Comparison of ENCODE assay signal across 8 mouse cellular contexts in the genomic region with DNA sequence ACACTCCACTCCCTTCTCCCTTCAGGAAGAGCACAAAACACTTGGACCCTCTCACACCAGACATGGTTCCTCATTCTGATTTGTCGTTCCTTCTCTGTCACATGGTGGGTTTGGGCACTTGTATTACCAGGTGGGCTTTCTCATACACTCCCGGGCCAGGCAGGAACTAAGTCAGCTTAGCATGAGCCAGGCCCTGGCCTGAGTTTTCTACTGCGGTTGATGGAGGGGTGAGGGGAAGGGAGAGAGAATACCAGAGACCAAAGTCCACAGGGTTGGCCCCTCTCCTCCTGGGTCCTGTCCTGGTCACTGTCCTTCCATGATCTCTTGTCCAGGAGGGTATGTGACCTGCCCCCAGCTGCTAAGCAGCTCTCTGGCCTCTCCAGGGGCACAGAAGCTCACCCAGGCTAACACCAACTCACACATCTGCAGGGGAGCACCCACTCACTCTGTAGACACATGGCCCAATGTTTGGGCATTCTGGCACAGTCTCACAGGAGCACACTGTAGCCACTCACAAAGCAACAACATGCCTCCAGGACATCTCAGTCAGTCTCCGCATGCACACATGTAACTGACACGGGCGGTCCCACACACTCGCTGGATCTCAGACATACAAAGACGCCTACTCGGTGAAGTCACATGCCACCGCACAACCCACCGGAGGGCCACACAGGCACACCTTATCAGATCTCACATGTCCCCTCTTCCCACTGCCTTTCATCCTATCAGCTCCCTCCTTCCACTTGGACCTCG. TPM values are rescaled to one million over a fixed set of nuclear protein-coding genes. Genes with fewer than 3 reads are reported as not detected.
A peak's percentile ranks its signal among the peaks of the same experiment; 100 is the strongest.
DNase-seq lines count a peak whose midpoint lies in the region; ATAC-seq and TF ChIP-seq lines count a peak whose summit lies in the region.

No protein-coding gene starts in this region.

- peaks cover 6% of the 10 kb centered on the region; the same call in 1 of the 2 replicates for H3K4me1 ChIP-seq in spleen, adult 2 months (ENCODE audit: control insufficient read depth, insufficient read depth, insufficient read length)
- H3K4me1 ChIP-seq in embryonic facial prominence, embryonic 11.5 days (ENCODE audit: control insufficient read depth, insufficient read depth, low read length): peaks cover 6% of the 10 kb centered on the region
- peaks cover 53% of the 10 kb centered on the region for H3K4me1 ChIP-seq in hindbrain, embryonic 12.5 days
- H3K4me1 ChIP-seq in midbrain, embryonic 15.5 days: peaks cover 55% of the 10 kb centered on the region

- no peak for ATAC-seq in embryonic facial prominence, embryonic 11.5 days (replicated peaks; ENCODE audit: insufficient number of reproducible peaks, low FRiP score, low TSS enrichment, low read depth)
- 0 out of 2 replicates have a peak, but pooled peaks have one; percentile 0 for ATAC-seq in hindbrain, embryonic 12.5 days (ENCODE audit: low FRiP score)
- ATAC-seq in midbrain, embryonic 15.5 days (replicated peaks): no peak

- H3K9me3 ChIP-seq in embryonic facial prominence, embryonic 11.5 days (replicated peaks; ENCODE audit: control insufficient read depth, low read length): no peaks in the 10 kb centered on the region
- no peaks in the 10 kb centered on the region for H3K9me3 ChIP-seq in hindbrain, embryonic 12.5 days (replicated peaks)
- no peaks in the 10 kb centered on the region for H3K9me3 ChIP-seq in midbrain, embryonic 15.5 days

- no peak for TF ChIP-seq CTCF in spleen, adult 2 months (IDR thresholded peaks at IDR 0.05; ENCODE audit: extremely low read depth, insufficient read depth, insufficient read length, insufficient replicate concordance)

- H3K36me3 ChIP-seq in spleen, adult 2 months (ENCODE audit: control insufficient read depth, insufficient read depth, low read length): peaks cover 5% of the 10 kb centered on the region; the same call in 1 of the 2 replicates
- peaks cover 5% of the 10 kb centered on the region; the same call in 1 of the 2 replicates for H3K36me3 ChIP-seq in embryonic facial prominence, embryonic 11.5 days (replicated peaks; ENCODE audit: control insufficient read depth, insufficient read depth, low read depth, low read length)
- H3K36me3 ChIP-seq in hindbrain, embryonic 12.5 days: peaks cover 21% of the 10 kb centered on the region
- peaks cover 20% of the 10 kb centered on the region; the same call in 1 of the 2 replicates for H3K36me3 ChIP-seq in midbrain, embryonic 15.5 days (replicated peaks)

- DNase-seq in spleen, adult 2 months (ENCODE audit: low read depth in 1 of 2, low spot score in 2 of 2): no peak
- no peak for DNase-seq in spleen, postnatal 10 days (ENCODE audit: low spot score in 2 of 2)
- DNase-seq in embryonic facial prominence, embryonic 11.5 days (ENCODE audit: low spot score): no peak
- peak; percentile 57 to 59 for DNase-seq in layer of hippocampus, postnatal 36 days
- DNase-seq in gastrocnemius, postnatal 4 days (ENCODE audit: low spot score in 2 of 2): no peak
- DNase-seq in Muller cell, postnatal 12 days (ENCODE audit: inconsistent ontology term): no peak

- H3K9ac ChIP-seq in embryonic facial prominence, embryonic 11.5 days (replicated peaks; ENCODE audit: low read length): peak overlapping the region; percentile 98
- H3K9ac ChIP-seq in hindbrain, embryonic 12.5 days: peak overlapping the region; percentile 100
- H3K9ac ChIP-seq in midbrain, embryonic 15.5 days: peak overlapping the region; percentile 99

- no peak for TF ChIP-seq POLR2A in spleen, adult 2 months (IDR thresholded peaks at IDR 0.05; ENCODE audit: low read depth, low read length)

- H3K4me2 ChIP-seq in embryonic facial prominence, embryonic 11.5 days (ENCODE audit: low read depth, low read length): peak overlapping the region; percentile 95
- peak overlapping the region; percentile 100 for H3K4me2 ChIP-seq in hindbrain, embryonic 12.5 days (replicated peaks)
- H3K4me2 ChIP-seq in midbrain, embryonic 15.5 days: peak overlapping the region; percentile 95

- H3K4me3 ChIP-seq in spleen, adult 2 months (ENCODE audit: extremely low read depth, insufficient read depth, insufficient read length): peak overlapping the region; percentile 82; the same call in 1 of the 2 replicates
- peak overlapping the region; percentile 92 for H3K4me3 ChIP-seq in embryonic facial prominence, embryonic 11.5 days (ENCODE audit: low read depth, low read length)
- H3K4me3 ChIP-seq in hindbrain, embryonic 12.5 days: peak overlapping the region; percentile 98
- H3K4me3 ChIP-seq in midbrain, embryonic 15.5 days: peak overlapping the region; percentile 86

- peak overlapping the region; percentile 24; the same call in 1 of the 2 replicates for H3K27ac ChIP-seq in spleen, adult 2 months (ENCODE audit: insufficient read depth, low read length)
- H3K27ac ChIP-seq in embryonic facial prominence, embryonic 11.5 days (replicated peaks; ENCODE audit: low read depth, low read length): no peak overlapping the region; the same call in 1 of the 2 replicates
- peak overlapping the region; percentile 100 for H3K27ac ChIP-seq in hindbrain, embryonic 12.5 days
- H3K27ac ChIP-seq in midbrain, embryonic 15.5 days: peak overlapping the region; percentile 100

- WGBS in spleen, adult 2 months: 37% methylated on average over 12 of the region's 12 CpGs
- WGBS in embryonic facial prominence, embryonic 11.5 days: 3% methylated on average over 12 of the region's 12 CpGs
- 5% methylated on average over 12 of the region's 12 CpGs for WGBS in hindbrain, embryonic 12.5 days
- WGBS in midbrain, embryonic 15.5 days: under 1% methylated on average over 12 of the region's 12 CpGs

- peaks cover 7% of the 10 kb centered on the region for H3K27me3 ChIP-seq in spleen, adult 2 months (ENCODE audit: control insufficient read depth, insufficient read depth, low read length)
- no peaks in the 10 kb centered on the region for H3K27me3 ChIP-seq in embryonic facial prominence, embryonic 11.5 days (ENCODE audit: control insufficient read depth, insufficient read depth, low read length)
- H3K27me3 ChIP-seq in hindbrain, embryonic 12.5 days: no peaks in the 10 kb centered on the region
- no peaks in the 10 kb centered on the region for H3K27me3 ChIP-seq in midbrain, embryonic 15.5 days (replicated peaks)

RNA-seq across cellular contexts. Expression of a gene that starts 3.8 kb away (rescaled TPM):
- 450 and 549 TPM in 2 replicates for polyA plus RNA-seq in spleen, adult 2 months (2012; rRNA removed)
- 184 and 213 TPM in 2 replicates for polyA plus RNA-seq in embryonic facial prominence, embryonic 11.5 days (2014; fragmentation: Nextera tagmentation; extraction: Ambion mirVana)
- 637 and 707 TPM in 2 replicates for polyA plus RNA-seq in hindbrain, embryonic 12.5 days (2016; fragmentation: Nextera tagmentation; extraction: Ambion mirVana)
- total RNA-seq in layer of hippocampus, postnatal 36 days (2021): 1,000 to 10,000 TPM; 1,023 to 1,087 TPM
- polyA plus RNA-seq in midbrain, embryonic 15.5 days (2015; fragmentation: Nextera tagmentation; extraction: Ambion mirVana): 880 and 884 TPM in 2 replicates
- total RNA-seq in gastrocnemius, postnatal 4 days (2021): 100 to 1,000 TPM; 395 to 409 TPM

RNA-seq across cellular contexts. Expression of a gene that starts 4.6 kb away (rescaled TPM):
- 10.9 and 18.2 TPM in 2 replicates for polyA plus RNA-seq in spleen, adult 2 months (2012; rRNA removed)
- polyA plus RNA-seq in embryonic facial prominence, embryonic 11.5 days (2014; fragmentation: Nextera tagmentation; extraction: Ambion mirVana): 1.7 and 1.8 TPM in 2 replicates
- 1.9 and 2.1 TPM in 2 replicates for polyA plus RNA-seq in hindbrain, embryonic 12.5 days (2016; fragmentation: Nextera tagmentation; extraction: Ambion mirVana)
- total RNA-seq in layer of hippocampus, postnatal 36 days (2021): 1 to 10 TPM; 2.1 to 2.3 TPM
- polyA plus RNA-seq in midbrain, embryonic 15.5 days (2015; fragmentation: Nextera tagmentation; extraction: Ambion mirVana): 2.8 and 3.2 TPM in 2 replicates
- 1 to 10 TPM; 1.1 to 1.2 TPM for total RNA-seq in gastrocnemius, postnatal 4 days (2021)

RNA-seq across cellular contexts. Expression of a gene that starts 15.1 kb away (rescaled TPM):
- polyA plus RNA-seq in spleen, adult 2 months (2012; rRNA removed): 125 and 140 TPM in 2 replicates
- 391 and 402 TPM in 2 replicates for polyA plus RNA-seq in embryonic facial prominence, embryonic 11.5 days (2014; fragmentation: Nextera tagmentation; extraction: Ambion mirVana)
- polyA plus RNA-seq in hindbrain, embryonic 12.5 days (2016; fragmentation: Nextera tagmentation; extraction: Ambion mirVana): 462 and 488 TPM in 2 replicates
- total RNA-seq in layer of hippocampus, postnatal 36 days (2021): 100 to 1,000 TPM; 630 to 652 TPM
- polyA plus RNA-seq in midbrain, embryonic 15.5 days (2015; fragmentation: Nextera tagmentation; extraction: Ambion mirVana): 559 and 568 TPM in 2 replicates
- 100 to 1,000 TPM; 236 to 238 TPM for total RNA-seq in gastrocnemius, postnatal 4 days (2021)

RNA-seq across cellular contexts. Expression of a gene that starts 28.1 kb away (rescaled TPM):
- polyA plus RNA-seq in spleen, adult 2 months (2012; rRNA removed): 34.2 and 35.9 TPM in 2 replicates
- polyA plus RNA-seq in embryonic facial prominence, embryonic 11.5 days (2014; fragmentation: Nextera tagmentation; extraction: Ambion mirVana): not detected in 2 replicates
- 0.06 TPM in 1 of 2 replicates, not detected in the other for polyA plus RNA-seq in hindbrain, embryonic 12.5 days (2016; fragmentation: Nextera tagmentation; extraction: Ambion mirVana)
- under 1 TPM in 1 of 2 experiments, not detected in 1; 0.23 TPM for total RNA-seq in layer of hippocampus, postnatal 36 days (2021)
- 0.21 and 0.33 TPM in 2 replicates for polyA plus RNA-seq in midbrain, embryonic 15.5 days (2015; fragmentation: Nextera tagmentation; extraction: Ambion mirVana)
- total RNA-seq in gastrocnemius, postnatal 4 days (2021): 1 to 10 TPM; 1.4 to 1.7 TPM

RNA-seq across cellular contexts. Expression of a gene that starts 49.2 kb away (rescaled TPM):
- 106 and 116 TPM in 2 replicates for polyA plus RNA-seq in spleen, adult 2 months (2012; rRNA removed)
- polyA plus RNA-seq in embryonic facial prominence, embryonic 11.5 days (2014; fragmentation: Nextera tagmentation; extraction: Ambion mirVana): 118 and 125 TPM in 2 replicates
- polyA plus RNA-seq in hindbrain, embryonic 12.5 days (2016; fragmentation: Nextera tagmentation; extraction: Ambion mirVana): 99.5 and 101 TPM in 2 replicates
- 100 to 1,000 TPM; 149 TPM for total RNA-seq in layer of hippocampus, postnatal 36 days (2021)
- 94.5 and 95.5 TPM in 2 replicates for polyA plus RNA-seq in midbrain, embryonic 15.5 days (2015; fragmentation: Nextera tagmentation; extraction: Ambion mirVana)
- total RNA-seq in gastrocnemius, postnatal 4 days (2021): 10 to 100 TPM; 86.3 to 86.8 TPM

Comparison
In these comparisons a context has a peak if more than half of its experiments do, and no peak if none do; other contexts are left out.
1. DNase-seq: peak in layer of hippocampus, postnatal 36 days (2 of 2); none in spleen, adult 2 months (0 of 2), spleen, postnatal 10 days (0 of 2), embryonic facial prominence, embryonic 11.5 days (single experiment), gastrocnemius, postnatal 4 days (0 of 2) and Muller cell, postnatal 12 days (single experiment).
2. Peak in every context shown above with its lines, with median percentiles within 50 percentile points of each other: H3K4me3 ChIP-seq, H3K4me2 ChIP-seq and H3K9ac ChIP-seq.